Mouse (Mus musculus) left cerebral cortex, postnatal 10 days (tissue): ENCODE results near the gene Fzd10. TPM values are rescaled to one million over a fixed set of nuclear protein-coding genes. Genes with fewer than 3 reads are reported as not detected.

ENCODE experiments used
- DNase-seq, 2 experiments: peaks; one replicate each; pipeline ENCODE4 v3.0.0; 2021 to 2022; ENCODE audit warnings: low spot score in 2 of 2, mixed read lengths in 1 of 2; ENCODE audit errors: extremely low spot score in 1 of 2
- intact Hi-C: fragments of 180-260 bp; cut with DNase I; formaldehyde crosslinking; loops from one replicate; pipeline ENCODE4 v1.15.1; 2025
- total RNA-seq, 2 experiments: library from RNA; stranded (reverse); gene quantifications; 2 replicates each; pipeline ENCODE4 v1.2.3; 2021

Gene Fzd10
- total RNA-seq, 2 experiments from 2014 or later, result 3.8 to 7.2 TPM

GRCm38 (mm10) chr5:128598760-128599364 is 1.8 kb upstream of the Fzd10 start:
- DNase-seq, result no peak
- intact Hi-C loops, result no loop called here

- intact Hi-C loops, result loop anchor here (5.0 kb wide), 1 partner anchor 108 kb away; no protein-coding TSS in a partner anchor
- DNase-seq, result peak in 1 of 2 experiments; percentile 41
Measured at GRCm38 (mm10) chr5:128599365-128600071, 1.1 kb upstream of the Fzd10 start.

DNA sequence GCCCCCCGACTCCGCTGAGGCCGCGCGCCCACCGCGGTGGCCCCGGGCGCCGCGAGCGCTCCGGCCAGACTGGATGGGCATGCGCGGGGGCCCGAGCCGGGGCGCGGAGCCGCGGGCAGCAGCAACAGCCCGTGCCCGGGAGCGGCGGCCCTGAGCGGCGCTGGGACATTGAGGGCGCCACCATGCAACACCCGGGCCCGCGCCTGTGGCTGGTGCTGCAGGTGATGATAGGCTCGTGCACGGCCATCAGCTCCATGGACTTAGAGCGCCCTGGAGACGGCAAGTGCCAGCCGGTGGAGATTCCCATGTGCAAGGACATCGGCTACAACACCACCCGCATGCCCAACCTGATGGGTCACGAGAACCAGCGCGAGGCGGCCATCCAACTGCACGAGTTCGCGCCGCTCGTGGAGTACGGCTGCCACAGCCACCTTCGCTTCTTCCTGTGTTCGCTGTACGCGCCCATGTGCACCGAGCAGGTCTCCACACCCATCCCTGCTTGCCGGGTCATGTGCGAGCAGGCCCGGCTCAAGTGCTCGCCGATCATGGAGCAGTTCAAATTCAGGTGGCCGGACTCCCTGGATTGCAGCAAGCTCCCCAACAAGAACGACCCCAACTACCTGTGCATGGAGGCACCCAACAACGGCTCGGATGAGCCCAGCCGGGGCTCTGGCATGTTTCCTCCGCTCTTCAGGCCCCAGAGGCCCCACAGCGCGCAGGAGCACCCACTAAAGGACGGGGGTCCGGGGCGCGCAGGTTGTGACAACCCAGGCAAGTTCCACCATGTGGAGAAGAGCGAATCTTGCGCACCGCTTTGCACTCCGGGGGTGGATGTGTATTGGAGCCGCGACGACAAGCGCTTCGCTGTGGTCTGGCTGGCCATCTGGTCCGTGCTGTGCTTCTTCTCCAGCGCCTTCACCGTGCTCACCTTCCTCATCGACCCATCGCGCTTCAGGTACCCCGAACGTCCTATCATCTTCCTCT is 684 bp downstream of the Fzd10 start:
- no peak for DNase-seq
- intact Hi-C loops, result loop anchor here (5.0 kb wide), 1 partner anchor 106 kb away; no protein-coding TSS in a partner anchor

- intact Hi-C loops, result loop anchor here (5.0 kb wide), 1 partner anchor 104 kb away; no protein-coding TSS in a partner anchor
- no peak for DNase-seq
Measured at GRCm38 (mm10) chr5:128603693-128604092, 3.0 kb downstream of the Fzd10 start.

DNA sequence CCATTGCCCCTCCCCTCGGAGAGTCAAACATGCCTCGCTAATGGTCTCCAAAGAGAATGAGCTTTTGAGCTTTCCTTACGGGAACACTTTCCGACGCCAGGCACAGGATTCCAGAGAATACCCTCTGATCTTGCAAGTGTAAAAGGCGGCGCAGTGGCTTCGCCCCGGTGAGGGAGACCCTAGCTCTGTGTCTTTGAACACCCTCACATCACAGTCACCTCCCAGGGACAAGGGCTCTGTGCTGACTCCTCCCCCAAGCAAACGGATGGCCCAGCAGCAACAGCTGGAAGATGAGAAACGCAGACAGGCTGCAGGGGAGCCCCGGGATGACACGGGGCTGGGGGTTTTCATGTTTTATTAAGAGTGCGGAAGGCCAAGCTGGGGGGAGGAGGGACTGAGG is 6.0 kb downstream of the Fzd10 start:
- intact Hi-C loops, result no loop called here
- DNase-seq, result no peak

- intact Hi-C loops, result no loop called here
- DNase-seq, result no peak
Measured at GRCm38 (mm10) chr5:128609091-128609490, 8.4 kb downstream of the Fzd10 start.

GRCm38 (mm10) chr5:128617621-128618020 is 17.0 kb downstream of the Fzd10 start:
- DNase-seq, result peak in 1 of 2 experiments; percentile 30
- intact Hi-C loops, result no loop called here

GRCm38 (mm10) chr5:128619987-128620386 is 19.3 kb downstream of the Fzd10 start:
- intact Hi-C loops, result no loop called here
- peak in 1 of 2 experiments; percentile 34 for DNase-seq

DNA sequence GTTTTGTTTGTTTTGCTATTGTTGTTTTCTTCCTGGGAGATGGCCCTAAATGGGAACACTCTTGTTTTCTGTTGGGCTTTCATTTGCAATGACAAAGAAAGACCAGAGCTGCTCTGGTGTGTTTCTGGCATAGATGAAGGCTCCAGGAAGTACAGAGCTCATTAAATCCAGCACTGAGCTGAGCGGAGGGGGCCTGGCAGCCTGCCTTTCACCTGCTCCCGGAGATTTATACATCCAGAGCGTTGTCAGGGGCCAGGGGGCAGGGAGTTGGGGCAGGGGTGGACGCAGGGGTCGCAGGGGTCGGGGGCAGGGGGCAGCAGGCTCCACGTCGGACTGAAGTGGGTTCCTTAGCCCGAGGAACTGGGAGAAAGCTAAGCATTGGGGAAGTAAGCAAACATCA is 19.8 kb downstream of the Fzd10 start:
- DNase-seq, result peak in 1 of 2 experiments; percentile 29
- intact Hi-C loops, result no loop called here

GRCm38 (mm10) chr5:128627763-128628162 is 27.1 kb downstream of the Fzd10 start:
- intact Hi-C loops, result no loop called here
- DNase-seq, result peak in 1 of 2 experiments; percentile 38

GRCm38 (mm10) chr5:128636648-128637047 is 36.0 kb downstream of the Fzd10 start:
- no peak for DNase-seq
- intact Hi-C loops, result no loop called here

DNA sequence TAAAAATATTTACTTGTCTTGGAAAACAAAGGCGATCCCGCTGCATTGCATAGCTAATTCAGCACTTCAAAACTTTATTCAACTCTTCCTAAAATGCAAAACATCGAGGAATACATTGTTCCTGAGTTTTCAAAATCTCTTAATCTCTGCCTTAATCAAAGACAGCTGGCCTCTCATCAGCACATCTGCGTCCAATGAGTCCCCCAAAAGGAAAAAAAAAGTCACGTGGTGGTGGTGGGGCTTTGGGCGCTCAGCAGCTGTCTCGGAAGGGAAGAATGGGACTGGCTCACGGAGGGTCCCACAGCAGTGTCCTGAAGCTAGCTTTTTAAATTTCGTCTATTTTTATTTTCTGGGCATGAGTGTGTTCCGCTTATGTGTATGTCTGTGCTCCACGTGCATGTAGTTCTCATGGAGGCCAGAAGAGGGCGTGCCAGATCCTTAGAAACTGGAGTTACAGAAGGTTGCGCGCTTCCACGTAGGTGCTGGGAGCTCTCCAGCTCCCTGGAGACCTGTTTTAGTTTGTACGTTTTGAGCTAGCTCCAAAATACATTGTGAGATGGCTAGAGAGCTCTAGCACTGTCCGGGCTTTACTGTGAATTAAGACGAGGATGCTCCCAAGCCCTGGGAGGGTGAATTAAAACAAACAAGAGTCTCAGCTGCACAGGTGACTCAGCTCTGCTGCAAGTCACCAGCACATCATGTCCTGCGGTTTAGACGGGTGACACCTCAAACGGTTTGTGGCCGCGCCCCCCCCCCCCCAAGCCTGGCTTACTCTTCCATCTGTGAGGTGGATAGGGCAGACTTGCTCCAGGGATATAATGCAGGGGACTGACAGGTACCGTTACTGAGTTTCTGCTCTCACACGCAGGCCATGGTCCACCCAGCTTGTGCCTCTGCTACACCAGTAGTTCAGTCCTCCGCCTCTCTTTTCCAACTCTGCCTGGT is 36.7 kb downstream of the Fzd10 start:
- intact Hi-C loops, result no loop called here
- DNase-seq, result no peak

DNA sequence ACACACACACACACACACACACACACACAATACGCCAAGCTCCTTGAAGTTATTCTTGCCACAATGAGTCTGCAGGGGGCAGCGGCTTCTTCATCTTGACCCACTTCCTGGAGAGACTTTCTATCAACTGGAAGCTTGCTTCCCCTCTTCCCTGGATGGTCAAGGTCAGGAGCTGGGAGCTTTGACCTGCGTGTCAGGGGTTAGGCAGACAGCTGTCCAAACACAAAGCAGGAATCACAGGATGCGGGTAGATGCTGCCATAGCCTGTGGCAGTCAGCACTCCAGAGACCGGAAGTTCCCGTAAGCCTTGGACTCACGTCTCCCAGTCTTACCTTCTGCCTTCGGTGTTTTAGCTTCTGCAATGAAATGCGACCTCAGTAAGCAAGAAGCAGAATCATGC is 38.1 kb downstream of the Fzd10 start:
- intact Hi-C loops, result no loop called here
- DNase-seq, result peak in 1 of 2 experiments; percentile 64

GRCm38 (mm10) chr5:128643065-128643464 is 42.4 kb downstream of the Fzd10 start:
- peak in 1 of 2 experiments; percentile 42 for DNase-seq

GRCm38 (mm10) chr5:128645720-128646119 is 45.1 kb downstream of the Fzd10 start:
- intact Hi-C loops, result no loop called here
- no peak for DNase-seq

More at GRCm38 (mm10) chr5:128643065-128643464, 42.4 kb downstream of the Fzd10 start:
- intact Hi-C loops, result no loop called here

DNA sequence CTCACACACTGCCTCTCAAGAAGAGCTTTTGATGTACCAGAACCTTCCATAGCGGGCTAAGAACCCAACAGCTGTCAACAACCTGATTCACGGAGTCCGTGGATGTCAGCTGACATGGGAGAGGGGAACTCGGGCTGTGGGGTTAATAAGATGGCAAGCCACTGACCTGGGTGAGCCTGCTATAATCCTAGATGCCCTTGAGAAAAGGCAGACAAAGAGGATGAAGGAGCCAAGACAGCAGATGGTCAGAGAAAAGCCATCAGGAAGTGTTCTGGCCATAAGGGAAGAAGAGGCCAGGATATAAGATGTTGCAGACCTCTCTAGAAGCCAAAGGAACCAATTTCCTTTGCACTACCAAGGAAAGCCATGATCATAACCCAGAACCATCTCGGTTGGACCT is 45.6 kb downstream of the Fzd10 start:
- intact Hi-C loops, result no loop called here
- no peak for DNase-seq

- intact Hi-C loops, result no loop called here
- DNase-seq, result no peak
Measured at GRCm38 (mm10) chr5:128647221-128647730, 46.6 kb downstream of the Fzd10 start.

GRCm38 (mm10) chr5:128649336-128649897 is 48.8 kb downstream of the Fzd10 start:
- intact Hi-C loops, result no loop called here
- DNase-seq, result no peak
